Mouse (Mus musculus): ENCODE results near the gene Gas2l3. TPM values are rescaled to one million over a fixed set of nuclear protein-coding genes. Genes with fewer than 3 reads are reported as not detected.
A peak's percentile ranks its signal among the peaks of the same experiment; 100 is the strongest.

Gas2l3 gene
- polyA plus RNA-seq, 1 experiment from 2014 or later, result 16.8 TPM

DNA sequence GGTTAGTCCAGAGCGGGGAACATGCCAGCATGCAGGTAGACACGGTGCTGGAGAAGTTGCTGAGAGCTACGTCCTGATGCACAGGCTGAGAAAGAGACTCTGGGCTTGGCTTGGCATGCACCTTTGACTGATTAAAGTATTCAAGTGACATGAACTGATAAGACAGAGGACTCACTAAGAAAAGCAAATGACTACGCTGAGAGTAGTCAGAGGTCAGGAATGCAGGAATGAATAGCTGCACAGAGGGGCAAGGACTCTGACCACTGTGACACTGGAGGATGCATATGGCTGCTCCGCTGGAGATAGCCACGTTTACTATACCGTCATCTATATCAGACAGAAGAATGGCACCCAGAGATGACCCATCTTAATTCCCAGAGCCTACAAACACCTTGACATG is 4.4 kb downstream of the Gas2l3 start:
- Histone ChIP-seq H3K27me3 (replicated peaks; ENCODE audit: low read depth, poor library complexity, severe bottlenecking) (peaks cover 37% of the 10 kb centered on the region), H3K27ac (replicated peaks) (no peak overlapping the region), H3K4me3 (no peak overlapping the region), H3K9me3 (no peaks in the 10 kb centered on the region), H3K4me1 (peaks cover 31% of the 10 kb centered on the region), H3K36me3 (replicated peaks) (peaks cover 19% of the 10 kb centered on the region)
- no peak for DNase-seq (ENCODE audit: low spot score)
- 85% methylated on average over 7 of the region's 7 CpGs for WGBS

DNA sequence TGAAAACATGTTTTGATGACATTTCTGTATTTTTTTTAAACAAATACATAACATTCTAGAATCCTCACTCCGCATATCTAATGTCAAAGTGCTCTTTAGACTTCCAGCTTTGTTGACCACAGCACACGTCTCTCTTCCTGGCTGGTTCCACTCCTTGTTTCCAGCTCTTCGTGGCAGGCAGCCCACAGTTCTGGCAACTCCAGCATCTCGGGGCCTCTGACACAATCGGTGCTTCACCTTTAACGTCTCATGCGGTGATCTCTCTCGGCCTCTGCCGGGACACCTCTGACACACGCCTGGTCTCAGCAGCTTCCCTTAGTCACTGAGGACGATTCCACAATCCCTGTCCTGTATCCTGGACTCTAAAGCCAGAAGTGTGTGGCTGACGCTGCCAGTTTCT is 5.8 kb downstream of the Gas2l3 start:
- H3K36me3 ChIP-seq (replicated peaks), result peaks cover 26% of the 10 kb centered on the region
- peaks cover 28% of the 10 kb centered on the region for H3K4me1 ChIP-seq
- no peak for DNase-seq (ENCODE audit: low spot score)
- 84% methylated on average over 12 of the region's 12 CpGs for WGBS
- H3K4me3 ChIP-seq, result no peak overlapping the region
- peaks cover 39% of the 10 kb centered on the region for H3K27me3 ChIP-seq (replicated peaks; ENCODE audit: low read depth, poor library complexity, severe bottlenecking)
- no peaks in the 10 kb centered on the region for H3K9me3 ChIP-seq
- no peak overlapping the region for H3K27ac ChIP-seq (replicated peaks)

DNA sequence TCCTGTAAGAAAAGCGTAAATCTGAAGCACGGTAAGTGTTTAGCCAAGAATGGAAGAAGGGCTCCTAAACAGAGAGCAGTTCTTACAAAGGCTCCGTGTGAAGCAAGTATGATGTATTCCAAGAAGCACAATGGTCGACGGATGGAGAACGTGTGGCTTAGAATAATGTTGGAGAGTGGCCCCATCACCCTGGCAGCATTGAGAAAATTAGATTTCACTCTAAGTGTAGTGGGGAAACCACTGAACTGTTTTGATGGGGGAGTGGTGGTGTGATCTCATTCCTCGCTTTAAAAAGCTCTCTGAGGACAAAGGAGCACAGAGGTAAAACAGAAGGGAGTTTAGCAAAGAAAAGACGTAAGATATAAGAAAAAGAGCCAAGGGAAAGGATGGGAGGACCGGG is 6.3 kb downstream of the Gas2l3 start:
- no peak overlapping the region for H3K27ac ChIP-seq (replicated peaks)
- H3K27me3 ChIP-seq (replicated peaks; ENCODE audit: low read depth, poor library complexity, severe bottlenecking), result peaks cover 39% of the 10 kb centered on the region
- no peaks in the 10 kb centered on the region for H3K9me3 ChIP-seq
- DNase-seq (ENCODE audit: low spot score), result no peak
- H3K4me3 ChIP-seq, result no peak overlapping the region
- WGBS, result 73% methylated on average over 9 of the region's 9 CpGs
- peaks cover 29% of the 10 kb centered on the region for H3K36me3 ChIP-seq (replicated peaks)
- peaks cover 22% of the 10 kb centered on the region for H3K4me1 ChIP-seq

DNA sequence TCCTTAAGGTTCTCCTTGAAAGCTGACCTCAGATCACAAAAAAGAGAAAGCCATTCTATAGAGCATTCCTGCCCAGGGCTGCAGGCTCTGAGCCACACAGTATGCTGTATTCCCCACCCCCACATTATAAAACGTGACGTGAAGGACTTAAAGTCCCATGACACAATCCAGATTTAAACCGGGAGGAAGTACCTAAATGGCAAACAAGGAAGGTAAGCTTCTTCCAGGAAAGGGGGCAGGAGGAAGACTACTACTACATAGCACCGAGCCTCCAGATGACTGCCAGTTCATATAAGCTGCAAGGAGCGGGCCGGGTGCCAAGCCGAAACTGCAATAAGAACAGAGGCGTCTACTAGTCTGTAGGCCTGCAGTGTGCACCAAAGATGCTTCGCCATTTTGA is 7.8 kb downstream of the Gas2l3 start:
- WGBS, result 69% methylated on average over 9 of the region's 9 CpGs
- peaks cover 39% of the 10 kb centered on the region for H3K27me3 ChIP-seq (replicated peaks; ENCODE audit: low read depth, poor library complexity, severe bottlenecking)
- no peak overlapping the region for H3K27ac ChIP-seq (replicated peaks)
- H3K4me1 ChIP-seq, result peaks cover 21% of the 10 kb centered on the region
- no peak overlapping the region for H3K4me3 ChIP-seq
- no peak for DNase-seq (ENCODE audit: low spot score)
- no peaks in the 10 kb centered on the region for H3K9me3 ChIP-seq
- peaks cover 25% of the 10 kb centered on the region for H3K36me3 ChIP-seq (replicated peaks)

DNA sequence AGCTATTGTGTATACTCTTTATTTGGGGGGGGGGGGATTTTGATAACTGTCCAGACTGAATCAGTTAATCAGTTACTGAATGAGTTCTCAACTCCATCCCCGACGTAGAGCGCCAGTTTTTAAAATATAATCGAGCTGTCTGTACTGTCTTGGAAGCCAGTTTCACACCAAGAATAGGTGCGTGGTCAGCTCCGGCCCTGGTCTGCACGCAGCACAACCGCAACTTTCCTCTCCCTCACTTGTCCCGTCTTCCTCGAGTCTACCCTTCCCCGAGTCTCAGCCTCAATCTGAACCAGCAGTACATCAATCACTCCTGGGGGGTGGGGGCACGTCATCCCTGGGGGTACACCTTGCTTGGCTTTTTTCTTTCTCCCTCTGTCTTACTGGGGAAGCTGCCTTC is 8.4 kb downstream of the Gas2l3 start:
- DNase-seq (ENCODE audit: low spot score), result no peak
- no peak overlapping the region for H3K4me3 ChIP-seq
- no peaks in the 10 kb centered on the region for H3K9me3 ChIP-seq
- peaks cover 27% of the 10 kb centered on the region for H3K36me3 ChIP-seq (replicated peaks)
- WGBS, result 62% methylated on average over 12 of the region's 12 CpGs
- no peak overlapping the region for H3K27ac ChIP-seq (replicated peaks)
- peaks cover 21% of the 10 kb centered on the region for H3K4me1 ChIP-seq
- H3K27me3 ChIP-seq (replicated peaks; ENCODE audit: low read depth, poor library complexity, severe bottlenecking), result peaks cover 39% of the 10 kb centered on the region

DNA sequence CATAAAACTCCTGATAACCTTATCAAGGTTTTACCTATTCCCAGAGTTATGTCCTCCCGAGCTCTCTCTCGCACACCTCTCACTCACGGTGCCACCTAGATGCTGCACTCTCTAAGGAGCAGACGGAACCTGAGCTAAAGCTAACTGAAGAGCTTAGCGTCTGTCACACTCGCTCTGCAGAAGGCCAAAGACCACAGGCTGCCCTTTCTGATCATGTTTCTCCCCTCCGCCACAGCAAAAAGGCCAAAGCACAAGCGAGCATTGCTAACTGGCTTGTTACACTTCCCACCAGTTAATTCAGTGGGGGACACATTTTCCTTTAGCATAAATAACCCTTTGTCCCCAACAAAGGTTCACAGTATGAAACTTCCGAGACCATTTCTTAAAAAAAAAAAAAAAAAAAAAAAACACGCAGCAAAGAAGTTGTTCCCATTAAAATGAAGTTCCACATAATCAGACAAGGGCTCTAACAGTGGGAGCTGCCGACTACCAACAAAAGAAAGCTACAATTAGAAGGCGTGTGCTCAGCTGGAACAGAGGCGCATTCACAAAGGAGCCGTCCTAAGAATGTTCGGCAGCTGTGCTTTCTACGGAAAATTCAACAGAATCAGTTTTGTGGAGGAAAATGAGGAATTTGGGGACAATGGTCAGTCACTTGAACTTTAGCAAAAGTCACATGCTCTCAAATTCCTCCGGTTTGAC is 9.1 kb downstream of the Gas2l3 start:
- H3K27ac ChIP-seq (replicated peaks), result no peak overlapping the region
- H3K27me3 ChIP-seq (replicated peaks; ENCODE audit: low read depth, poor library complexity, severe bottlenecking), result peaks cover 37% of the 10 kb centered on the region
- no peak overlapping the region for H3K4me3 ChIP-seq
- H3K9me3 ChIP-seq, result no peaks in the 10 kb centered on the region
- H3K36me3 ChIP-seq (replicated peaks), result peaks cover 33% of the 10 kb centered on the region
- 25% methylated on average over 17 of the region's 17 CpGs for WGBS
- peak; percentile 18 for DNase-seq (ENCODE audit: low spot score)
- peaks cover 21% of the 10 kb centered on the region for H3K4me1 ChIP-seq

DNA sequence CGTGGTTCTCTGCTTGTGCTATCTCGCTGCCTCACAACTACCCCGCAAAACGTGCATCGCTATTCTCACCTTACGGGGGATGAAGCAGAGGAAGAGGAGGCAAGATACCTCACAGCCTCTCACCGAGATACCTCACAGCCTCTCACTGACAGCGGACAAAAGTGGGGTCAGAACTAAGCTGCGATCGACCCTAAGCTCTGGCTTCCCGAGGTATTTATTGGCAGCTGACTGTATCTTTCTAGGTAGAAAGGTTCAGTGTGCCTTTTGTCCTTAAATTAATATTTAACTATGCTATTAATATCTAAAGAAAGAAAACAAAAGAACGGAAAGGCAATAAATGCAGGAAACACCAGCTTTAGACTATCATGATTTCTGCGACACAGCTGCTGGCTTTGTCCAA is 11.0 kb downstream of the Gas2l3 start:
- no peak for DNase-seq (ENCODE audit: low spot score)
- WGBS, result 93% methylated on average over 13 of the region's 13 CpGs
- H3K27me3 ChIP-seq (replicated peaks; ENCODE audit: low read depth, poor library complexity, severe bottlenecking), result peaks cover 24% of the 10 kb centered on the region

DNA sequence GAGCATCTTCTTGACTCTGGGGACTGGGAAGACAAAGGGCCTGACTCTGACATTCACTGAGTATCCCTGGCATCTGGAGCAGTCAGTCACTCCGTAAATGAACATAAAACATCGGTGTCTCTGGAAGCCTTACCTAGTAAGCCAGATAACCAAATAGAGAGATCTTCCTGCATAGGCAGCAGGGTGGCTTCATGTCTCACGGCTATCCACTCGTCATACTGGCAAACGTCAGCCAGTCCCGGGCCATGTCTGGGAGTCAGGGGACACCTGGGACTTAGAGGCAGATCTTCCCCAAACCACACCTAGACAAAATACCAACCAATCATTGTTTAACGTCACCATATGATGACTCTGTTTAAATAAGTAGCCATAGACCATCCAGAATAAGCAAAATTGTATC is 13.0 kb downstream of the Gas2l3 start:
- DNase-seq (ENCODE audit: low spot score), result no peak
- Histone ChIP-seq H3K9me3 (no peaks in the 10 kb centered on the region), H3K27ac (replicated peaks) (no peak overlapping the region), H3K27me3 (replicated peaks; ENCODE audit: low read depth, poor library complexity, severe bottlenecking) (peaks cover 7% of the 10 kb centered on the region), H3K4me1 (peaks cover 15% of the 10 kb centered on the region), H3K4me3 (no peak overlapping the region), H3K36me3 (replicated peaks) (peaks cover 53% of the 10 kb centered on the region)
- 89% methylated on average over 7 of the region's 7 CpGs for WGBS

More for the DNA sequence above, 11.0 kb downstream of the Gas2l3 start:
- no peak overlapping the region for H3K27ac ChIP-seq (replicated peaks)
- peaks cover 18% of the 10 kb centered on the region for H3K4me1 ChIP-seq
- H3K9me3 ChIP-seq, result no peaks in the 10 kb centered on the region
- no peak overlapping the region for H3K4me3 ChIP-seq
- peaks cover 43% of the 10 kb centered on the region for H3K36me3 ChIP-seq (replicated peaks)

DNA sequence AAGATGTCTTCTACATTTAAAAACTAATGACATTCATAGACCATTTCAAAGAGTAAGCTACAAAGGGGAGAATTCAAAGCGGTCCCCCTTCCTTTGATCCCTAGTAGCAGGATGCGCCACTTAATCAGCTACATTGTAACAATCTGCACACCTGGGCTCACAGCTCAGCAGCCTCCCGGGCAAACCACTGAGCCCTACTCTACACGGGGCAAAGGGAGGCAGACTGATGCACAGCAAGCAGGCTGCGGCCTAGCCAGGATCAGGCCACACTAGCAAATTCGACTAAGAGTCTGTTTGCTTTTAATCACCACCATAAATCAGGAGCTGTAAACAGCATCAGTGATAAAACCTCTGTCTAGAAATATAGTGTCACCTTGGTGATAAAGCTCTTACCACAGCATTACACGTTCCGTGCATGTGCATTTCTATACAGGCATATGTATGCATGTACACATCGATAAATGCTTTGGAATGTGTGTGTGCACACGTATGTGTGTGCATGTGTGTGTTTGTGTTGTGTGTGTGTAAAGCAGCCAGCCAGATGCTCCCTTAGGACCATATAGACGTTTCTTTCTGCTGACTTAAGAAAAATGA is 18.9 kb downstream of the Gas2l3 start:
- Histone ChIP-seq H3K4me1 (no peaks in the 10 kb centered on the region), H3K27ac (replicated peaks) (no peak overlapping the region), H3K4me3 (no peak overlapping the region), H3K27me3 (replicated peaks; ENCODE audit: low read depth, poor library complexity, severe bottlenecking) (no peaks in the 10 kb centered on the region), H3K9me3 (no peaks in the 10 kb centered on the region), H3K36me3 (replicated peaks) (peaks cover 66% of the 10 kb centered on the region)
- no peak for DNase-seq (ENCODE audit: low spot score)
- WGBS, result 91% methylated on average over 11 of the region's 11 CpGs

DNA sequence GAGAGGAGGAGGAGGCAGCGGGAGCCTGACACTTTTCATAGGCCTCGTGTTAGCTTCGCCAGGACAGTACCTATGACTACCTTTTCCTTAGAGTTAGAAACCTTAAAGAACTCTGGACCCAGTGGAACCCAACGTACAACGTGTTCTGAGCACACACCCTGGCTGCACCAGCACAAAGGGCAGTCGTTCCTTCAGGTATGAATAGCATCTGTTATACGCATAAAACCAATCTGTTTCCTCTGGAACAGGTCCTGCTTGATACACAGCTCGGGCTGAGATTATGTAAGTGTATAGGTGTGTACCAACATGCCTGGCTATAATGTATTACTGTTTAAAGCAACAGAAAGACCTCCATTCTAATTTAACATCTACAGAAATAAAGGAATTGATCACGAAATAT is 19.6 kb downstream of the Gas2l3 start:
- Histone ChIP-seq H3K27me3 (replicated peaks; ENCODE audit: low read depth, poor library complexity, severe bottlenecking) (no peaks in the 10 kb centered on the region), H3K9me3 (no peaks in the 10 kb centered on the region), H3K36me3 (replicated peaks) (peaks cover 62% of the 10 kb centered on the region), H3K4me3 (no peak overlapping the region), H3K27ac (replicated peaks) (no peak overlapping the region), H3K4me1 (no peaks in the 10 kb centered on the region)
- no peak for DNase-seq (ENCODE audit: low spot score)
- 93% methylated on average over 9 of the region's 9 CpGs for WGBS

DNA sequence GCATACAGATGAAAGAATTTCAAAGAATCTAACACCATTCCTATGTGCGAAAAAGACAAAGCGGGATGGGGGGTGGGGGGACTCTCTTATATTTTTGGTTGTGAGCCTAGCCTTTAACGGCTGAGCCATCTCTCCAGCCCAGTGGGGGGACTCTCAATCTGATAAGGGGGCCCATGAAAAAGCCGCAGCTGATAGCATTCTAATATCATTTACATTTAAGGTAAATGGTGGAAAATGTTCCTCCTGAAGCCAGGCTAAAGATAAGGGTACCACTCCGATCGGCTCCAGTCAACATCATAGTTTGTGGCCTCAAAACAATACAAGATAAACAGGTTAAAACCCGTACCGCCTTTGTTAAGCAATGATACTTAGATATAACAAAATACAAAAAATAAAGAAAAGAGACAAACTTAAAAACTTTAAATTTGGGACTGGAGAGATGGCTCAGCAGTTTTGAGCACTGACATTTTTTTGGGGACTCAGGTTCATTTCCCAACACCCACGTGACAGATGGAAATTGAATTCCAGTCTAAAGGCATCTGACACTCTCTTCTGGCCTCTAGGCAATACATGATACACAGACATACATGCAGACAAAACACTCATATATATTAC is 20.5 kb downstream of the Gas2l3 start:
- no peaks in the 10 kb centered on the region for H3K9me3 ChIP-seq
- peaks cover 61% of the 10 kb centered on the region for H3K36me3 ChIP-seq (replicated peaks)
- H3K27me3 ChIP-seq (replicated peaks; ENCODE audit: low read depth, poor library complexity, severe bottlenecking), result no peaks in the 10 kb centered on the region
- H3K4me1 ChIP-seq, result no peaks in the 10 kb centered on the region
- H3K27ac ChIP-seq (replicated peaks), result no peak overlapping the region
- 93% methylated on average over 9 of the region's 9 CpGs for WGBS
- no peak for DNase-seq (ENCODE audit: low spot score)
- H3K4me3 ChIP-seq, result no peak overlapping the region

DNA sequence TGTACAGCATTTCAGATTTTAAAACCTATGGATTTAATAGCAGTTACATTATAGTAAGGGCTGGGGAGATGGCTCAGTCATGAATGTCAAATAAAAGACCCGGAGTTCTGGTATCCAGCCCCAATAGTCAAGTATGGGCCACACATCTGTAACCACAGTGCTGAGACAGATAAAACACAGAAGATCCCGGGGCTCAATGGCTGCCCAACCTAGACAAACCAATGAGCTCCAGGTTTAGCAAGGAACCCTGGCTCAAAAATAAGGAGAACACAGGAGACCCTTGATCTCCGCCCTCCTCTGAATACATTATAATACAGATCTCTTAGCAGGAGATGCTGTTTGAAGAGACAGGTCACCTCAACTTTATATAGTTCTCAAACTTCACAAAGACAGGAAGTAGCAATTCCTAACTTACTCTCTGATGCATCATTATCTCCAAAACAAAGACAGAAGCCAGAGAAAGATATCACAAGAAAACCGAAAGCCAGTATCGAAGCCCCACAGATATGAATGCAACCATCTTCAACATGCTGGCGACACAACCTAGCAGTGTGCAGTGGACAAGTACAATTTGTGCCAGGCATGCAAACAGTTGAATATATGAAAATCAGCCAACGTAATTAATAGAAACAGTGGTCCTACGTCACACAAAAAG is 21.1 kb downstream of the Gas2l3 start:
- no peak overlapping the region for H3K27ac ChIP-seq (replicated peaks)
- no peak overlapping the region for H3K4me3 ChIP-seq
- H3K27me3 ChIP-seq (replicated peaks; ENCODE audit: low read depth, poor library complexity, severe bottlenecking), result no peaks in the 10 kb centered on the region
- DNase-seq (ENCODE audit: low spot score), result no peak
- no peaks in the 10 kb centered on the region for H3K4me1 ChIP-seq
- WGBS, result 94% methylated on average over 8 of the region's 8 CpGs
- no peaks in the 10 kb centered on the region for H3K9me3 ChIP-seq
- H3K36me3 ChIP-seq (replicated peaks), result peaks cover 64% of the 10 kb centered on the region

DNA sequence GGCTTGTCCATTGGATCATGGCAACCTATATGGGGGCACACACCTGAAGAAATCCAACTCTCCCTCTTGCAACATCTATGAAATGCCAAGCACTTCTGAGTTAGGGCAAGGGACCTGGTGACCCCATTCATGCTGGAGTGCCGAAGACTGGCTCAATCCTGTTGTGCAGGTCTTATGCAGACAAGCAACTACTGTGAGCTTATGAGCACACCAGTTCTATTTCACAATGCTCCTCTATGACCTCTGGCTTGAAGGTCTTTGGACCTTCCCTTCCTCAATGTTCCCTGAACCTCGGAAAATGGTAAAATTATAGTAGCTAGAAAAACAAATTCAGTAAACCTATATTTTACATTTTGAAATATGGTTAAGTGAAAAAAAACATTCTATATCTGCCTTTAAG is 25.8 kb downstream of the Gas2l3 start:
- WGBS, result 90% methylated on average over 2 of the region's 2 CpGs
- H3K27me3 ChIP-seq (replicated peaks; ENCODE audit: low read depth, poor library complexity, severe bottlenecking), result no peaks in the 10 kb centered on the region
- no peak overlapping the region for H3K4me3 ChIP-seq
- no peak for DNase-seq (ENCODE audit: low spot score)
- no peaks in the 10 kb centered on the region for H3K4me1 ChIP-seq
- H3K27ac ChIP-seq (replicated peaks), result no peak overlapping the region
- peaks cover 77% of the 10 kb centered on the region for H3K36me3 ChIP-seq (replicated peaks)
- H3K9me3 ChIP-seq, result no peaks in the 10 kb centered on the region

All from embryonic facial prominence, embryonic 10.5 days (tissue).